Mouse (Mus musculus): Measurements from ENCODE around the gene Slc35e3.

Slc35e3 gene

DNA sequence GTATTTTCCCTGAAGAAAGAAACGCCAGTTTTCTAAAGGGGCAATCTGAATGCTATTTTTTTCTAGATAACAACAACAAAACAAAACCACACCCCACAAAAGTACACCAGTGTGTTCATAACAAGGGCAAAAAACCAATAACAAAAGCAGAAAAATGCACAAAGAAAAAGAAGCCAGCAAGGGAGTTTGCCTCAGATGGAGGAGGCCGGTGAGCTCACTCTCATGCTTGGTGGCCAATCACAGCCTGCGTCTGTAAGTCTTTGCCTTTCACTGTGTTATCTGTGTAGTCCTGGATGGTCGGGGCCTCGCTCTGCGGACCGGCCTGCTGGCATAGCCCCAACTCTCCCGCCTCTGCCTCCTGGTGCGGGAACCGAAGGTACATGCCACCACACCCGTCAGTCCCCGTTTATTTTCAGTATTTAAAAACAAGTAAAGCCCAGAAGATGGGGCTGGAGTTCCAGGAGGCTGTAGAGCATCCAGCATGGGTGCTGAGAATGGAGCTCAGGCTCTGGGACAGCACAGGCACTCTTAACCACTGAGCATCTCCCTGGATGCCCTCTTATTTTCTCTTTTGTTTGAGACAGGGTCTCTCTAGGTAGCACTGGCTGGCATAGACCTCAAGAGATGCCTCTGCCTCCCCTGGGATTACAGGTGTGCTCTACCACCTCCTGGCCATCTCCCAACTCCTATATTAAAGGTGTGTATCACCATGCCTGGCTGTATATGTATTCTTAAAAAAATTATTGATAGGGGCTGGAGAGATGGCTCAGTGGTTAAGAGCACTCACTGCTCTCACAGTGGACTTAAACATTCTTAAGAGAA, 30.3 kb upstream of the Slc35e3 start:
- no peak for DNase-seq (ENCODE audit: low spot score)

- no peak for DNase-seq (ENCODE audit: low spot score)
Observed at GRCm38 (mm10) chr10:117775401-117776144, 29.4 kb upstream of the Slc35e3 start.

GRCm38 (mm10) chr10:117774817-117775120, 28.6 kb upstream of the Slc35e3 start:
- no peak for DNase-seq (ENCODE audit: low spot score)

DNA sequence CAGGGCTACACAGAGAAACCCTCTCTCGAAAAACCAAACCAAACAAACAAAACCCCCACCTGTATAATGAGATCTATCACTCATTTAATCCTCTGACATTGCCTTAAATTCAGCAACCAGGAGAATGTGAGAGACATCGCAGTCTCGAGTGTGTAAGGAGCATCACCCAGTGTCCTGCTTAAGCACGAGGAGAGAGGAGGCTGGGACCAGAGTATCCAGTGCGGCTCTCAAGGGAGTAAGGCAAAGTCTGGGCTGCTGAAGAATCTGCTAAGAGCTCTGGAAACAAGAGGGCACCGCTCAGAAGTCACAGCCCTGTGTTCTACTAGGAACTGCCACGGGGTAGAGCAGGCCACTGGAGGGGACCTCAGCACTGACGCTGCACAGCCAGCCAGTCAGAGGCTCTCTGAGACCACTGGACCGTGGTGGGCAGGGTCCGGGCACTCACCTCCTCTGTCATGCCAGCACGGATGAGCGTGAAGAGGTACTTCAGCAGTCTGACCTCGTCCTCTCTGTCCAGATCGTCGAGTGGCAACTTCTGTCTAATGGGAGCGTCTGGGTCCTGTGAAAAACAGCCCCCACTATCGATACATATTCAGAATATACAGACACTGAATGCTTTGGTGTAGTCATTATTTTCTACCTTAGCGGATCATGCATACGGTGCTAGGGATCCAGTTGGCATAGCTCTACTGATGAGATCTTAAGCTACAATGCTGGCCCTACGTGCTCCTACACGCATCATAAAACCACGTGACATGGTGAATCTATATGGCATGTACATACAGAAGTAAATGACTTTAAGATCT, 28.0 kb upstream of the Slc35e3 start:
- no peak for DNase-seq (ENCODE audit: low spot score)

GRCm38 (mm10) chr10:117773106-117773720, 27.0 kb upstream of the Slc35e3 start:
- DNase-seq (ENCODE audit: low spot score), result no peak

DNA sequence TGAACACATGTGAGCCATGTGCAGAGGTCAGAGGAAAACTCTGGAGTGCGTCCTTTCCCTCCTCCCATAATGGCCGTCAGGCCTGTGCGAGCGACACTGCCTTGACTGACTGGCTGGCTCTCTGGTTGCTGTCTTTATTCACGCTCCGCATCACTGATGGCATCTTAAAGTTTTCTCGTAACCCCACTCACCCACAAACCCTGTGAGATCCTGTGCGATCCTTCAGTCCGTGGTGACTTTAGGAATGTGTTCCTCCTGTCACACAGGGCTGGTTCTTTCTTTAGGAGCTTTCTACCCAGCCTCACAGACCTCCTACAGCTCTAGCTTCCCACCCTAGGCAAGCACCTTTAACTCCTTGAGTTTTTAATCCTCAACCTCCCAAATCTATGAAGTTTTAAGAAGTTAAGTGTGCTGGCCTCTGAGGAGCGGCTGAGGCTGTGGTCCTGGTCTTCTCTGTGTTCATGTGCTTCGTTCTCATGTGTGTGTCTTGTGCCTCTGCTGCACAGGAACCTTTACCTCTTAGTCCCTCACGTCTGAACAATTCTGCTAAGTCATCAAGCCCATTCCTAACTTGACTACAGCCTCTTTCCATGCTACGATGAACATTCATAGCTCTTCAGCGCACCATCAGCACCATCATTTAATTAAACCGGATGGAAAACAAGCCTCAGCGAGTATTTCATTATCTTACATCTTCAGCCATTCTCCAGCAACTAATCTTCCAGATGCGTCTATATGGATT, 26.4 kb upstream of the Slc35e3 start:
- DNase-seq (ENCODE audit: low spot score), result no peak

DNA sequence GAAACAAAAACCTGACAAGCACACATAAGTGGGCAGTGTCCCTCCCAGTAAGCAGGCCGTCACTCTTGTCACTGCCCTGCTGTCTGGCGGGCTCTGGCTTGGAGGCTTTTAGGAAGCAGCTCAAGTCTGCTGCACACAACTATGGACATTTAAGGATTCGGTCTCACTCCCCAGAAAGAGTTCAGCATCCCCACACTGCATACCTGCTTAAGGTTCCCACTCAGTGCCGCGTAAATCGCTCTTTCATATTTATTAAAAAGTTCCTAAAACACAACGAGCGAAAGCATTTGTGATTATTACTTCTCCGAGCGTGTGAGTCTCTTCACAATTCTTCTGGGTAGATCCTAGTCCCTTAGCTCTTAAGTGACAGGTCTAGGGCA, 25.0 kb upstream of the Slc35e3 start:
- DNase-seq (ENCODE audit: low spot score), result no peak

DNA sequence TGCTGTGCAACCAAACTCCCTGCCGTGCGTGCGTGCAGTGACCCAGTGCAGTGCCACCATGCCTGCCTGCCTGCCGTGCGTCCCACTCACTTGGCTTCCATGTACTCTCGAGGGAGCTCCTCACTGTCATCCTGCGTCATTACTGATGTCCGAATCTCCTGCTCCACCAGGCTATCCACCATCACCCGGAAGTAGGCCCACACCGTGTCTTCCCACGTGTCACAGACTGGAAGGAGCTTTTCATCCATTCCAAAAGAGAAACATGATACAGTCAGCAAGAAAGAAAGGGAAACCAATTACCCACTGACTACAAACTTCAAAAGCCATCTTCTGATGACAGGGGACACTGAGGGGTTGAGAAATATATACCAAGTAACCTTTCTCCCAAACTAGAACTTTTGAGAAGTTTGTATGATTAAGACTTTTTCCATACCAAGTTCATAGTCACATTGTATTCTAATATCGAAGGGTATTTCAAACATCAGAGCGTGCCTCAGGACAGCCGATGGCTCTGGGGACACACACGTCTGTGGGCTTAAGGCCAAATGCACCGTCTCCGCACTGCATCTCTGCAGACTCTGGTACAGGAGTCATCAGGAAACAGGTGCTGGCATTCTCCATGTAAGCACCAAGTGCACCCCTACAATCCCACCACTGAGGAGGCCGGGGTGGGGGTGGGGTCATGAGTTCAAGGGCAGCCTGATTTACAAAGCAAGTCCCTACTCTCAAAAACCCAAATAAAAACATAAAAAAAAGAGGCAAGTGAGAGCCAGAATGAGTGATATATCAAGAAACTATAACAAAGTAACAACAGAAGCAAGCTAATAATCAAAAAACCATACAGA, 24.3 kb upstream of the Slc35e3 start:
- DNase-seq (ENCODE audit: low spot score), result no peak

DNA sequence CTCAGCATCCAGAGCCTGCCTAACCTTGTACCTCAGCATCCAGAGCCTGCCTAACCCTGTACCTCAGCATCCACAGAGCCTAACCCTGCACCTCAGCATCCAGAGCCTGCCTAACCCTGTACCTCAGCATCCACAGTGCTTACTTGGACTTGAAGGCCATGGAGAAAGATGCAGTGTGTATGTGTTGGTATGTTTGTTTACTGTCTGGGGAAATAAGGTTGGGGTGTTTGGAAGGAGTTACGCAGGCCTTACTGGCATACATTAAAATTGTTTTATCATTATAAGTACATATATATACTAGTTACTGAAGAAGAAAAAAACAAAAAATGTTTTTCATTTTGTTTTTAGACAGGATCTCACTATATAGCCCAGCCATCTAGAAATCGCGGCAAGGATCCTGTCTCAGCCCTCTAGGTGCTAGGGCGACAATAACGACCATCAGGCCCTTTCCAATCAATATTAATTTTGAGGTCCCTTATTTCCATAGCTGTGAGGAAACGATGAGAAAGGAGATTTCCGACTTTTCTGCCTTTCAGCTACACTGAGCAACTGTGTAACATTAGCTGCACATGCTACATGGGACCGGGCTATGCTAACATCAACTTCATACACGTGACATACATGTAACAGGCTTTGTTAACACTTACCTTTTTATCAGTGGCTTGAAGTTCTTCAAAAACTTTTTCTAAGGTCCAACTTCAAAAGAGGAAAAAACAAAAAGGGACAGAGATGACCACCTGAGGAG, 23.5 kb upstream of the Slc35e3 start:
- no peak for DNase-seq (ENCODE audit: low spot score)

GRCm38 (mm10) chr10:117768141-117768440, 21.9 kb upstream of the Slc35e3 start:
- no peak for DNase-seq (ENCODE audit: low spot score)

- no peak for DNase-seq (ENCODE audit: low spot score)
Observed at GRCm38 (mm10) chr10:117767286-117768140, 21.3 kb upstream of the Slc35e3 start.

- DNase-seq (ENCODE audit: low spot score), result no peak
Observed at GRCm38 (mm10) chr10:117766896-117767160, 20.7 kb upstream of the Slc35e3 start.

DNA sequence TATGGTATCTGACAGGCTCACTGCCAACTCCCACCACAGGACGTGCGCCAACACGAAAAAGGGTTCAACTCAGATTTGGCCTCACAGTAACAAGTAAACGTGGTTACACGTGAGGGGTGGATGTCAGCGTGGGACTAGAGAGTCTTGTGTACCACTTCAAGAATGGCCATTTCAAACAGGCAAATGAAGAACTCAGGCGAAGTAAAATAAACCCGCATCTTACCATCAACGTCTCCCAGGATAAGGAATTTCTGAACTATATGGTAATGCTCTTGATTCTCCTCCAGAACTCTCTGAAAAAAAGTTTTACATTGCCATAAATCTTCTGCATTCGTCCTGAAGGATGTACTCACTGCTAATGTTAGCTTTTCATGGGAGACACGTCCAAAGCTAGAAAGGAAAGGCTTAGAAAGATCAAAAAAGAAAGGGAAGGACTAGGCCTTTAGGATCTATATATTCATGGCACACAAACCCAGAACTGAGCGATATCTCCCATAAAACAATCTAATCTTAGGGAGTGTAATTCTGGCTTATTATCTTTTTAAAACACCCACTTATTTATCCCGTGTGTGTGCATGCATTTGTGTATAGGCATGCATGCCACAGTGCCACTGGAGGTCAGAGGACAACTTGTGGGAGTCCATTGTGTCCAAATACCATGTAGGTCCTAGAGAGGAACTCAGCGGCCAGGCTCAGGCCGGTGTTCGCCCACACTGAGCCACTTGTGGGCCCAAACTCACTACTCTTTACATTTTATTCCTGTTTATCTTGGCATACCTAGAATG, 20.1 kb upstream of the Slc35e3 start:
- DNase-seq (ENCODE audit: low spot score), result no peak

GRCm38 (mm10) chr10:117765116-117765894, 19.1 kb upstream of the Slc35e3 start:
- no peak for DNase-seq (ENCODE audit: low spot score)

DNA sequence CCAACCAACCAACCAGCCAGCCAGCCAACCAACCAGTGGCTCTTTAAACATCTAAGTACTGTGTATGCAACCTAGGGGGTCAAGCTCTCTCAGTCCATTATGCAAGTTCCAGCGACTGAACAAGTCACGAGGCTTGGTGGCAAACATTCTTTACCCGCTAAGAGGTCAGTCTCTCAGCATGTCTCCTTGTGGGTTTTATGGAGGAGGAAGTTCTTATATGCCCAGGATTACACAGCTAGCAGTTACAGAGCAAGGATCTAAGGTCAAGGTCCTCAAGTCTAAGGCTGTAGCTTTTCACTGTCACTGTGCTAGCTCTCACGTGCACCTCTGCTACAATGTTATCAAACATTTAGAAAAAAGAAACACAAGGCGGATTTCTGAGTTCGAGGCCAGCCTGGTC, 18.4 kb upstream of the Slc35e3 start:
- no peak for DNase-seq (ENCODE audit: low spot score)

GRCm38 (mm10) chr10:117763588-117764190, 17.5 kb upstream of the Slc35e3 start:
- DNase-seq (ENCODE audit: low spot score), result no peak

DNA sequence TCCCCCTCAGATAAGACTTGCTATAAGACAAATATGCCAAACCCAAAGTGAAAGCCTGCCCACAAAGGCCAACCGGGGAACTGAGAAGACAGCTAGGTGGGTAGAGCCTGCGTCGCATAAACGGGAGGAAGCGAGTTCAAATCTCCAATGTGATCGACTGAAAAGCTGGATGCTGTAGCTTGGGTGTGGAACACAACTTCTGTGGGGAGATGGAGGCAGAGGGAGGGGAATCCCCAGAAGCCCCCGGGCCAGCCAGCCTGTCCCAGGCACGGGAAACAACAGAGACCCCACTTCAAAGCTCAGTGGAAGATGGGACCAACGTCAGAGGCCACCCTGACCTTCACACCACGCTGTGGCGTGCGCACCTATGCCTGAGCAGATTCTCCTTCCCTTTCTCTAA, 16.8 kb upstream of the Slc35e3 start:
- no peak for DNase-seq (ENCODE audit: low spot score)

All from ovary, postnatal 10 days (tissue).